Mouse (Mus musculus): Measurements from ENCODE around the gene Zbtb18.

DNA sequence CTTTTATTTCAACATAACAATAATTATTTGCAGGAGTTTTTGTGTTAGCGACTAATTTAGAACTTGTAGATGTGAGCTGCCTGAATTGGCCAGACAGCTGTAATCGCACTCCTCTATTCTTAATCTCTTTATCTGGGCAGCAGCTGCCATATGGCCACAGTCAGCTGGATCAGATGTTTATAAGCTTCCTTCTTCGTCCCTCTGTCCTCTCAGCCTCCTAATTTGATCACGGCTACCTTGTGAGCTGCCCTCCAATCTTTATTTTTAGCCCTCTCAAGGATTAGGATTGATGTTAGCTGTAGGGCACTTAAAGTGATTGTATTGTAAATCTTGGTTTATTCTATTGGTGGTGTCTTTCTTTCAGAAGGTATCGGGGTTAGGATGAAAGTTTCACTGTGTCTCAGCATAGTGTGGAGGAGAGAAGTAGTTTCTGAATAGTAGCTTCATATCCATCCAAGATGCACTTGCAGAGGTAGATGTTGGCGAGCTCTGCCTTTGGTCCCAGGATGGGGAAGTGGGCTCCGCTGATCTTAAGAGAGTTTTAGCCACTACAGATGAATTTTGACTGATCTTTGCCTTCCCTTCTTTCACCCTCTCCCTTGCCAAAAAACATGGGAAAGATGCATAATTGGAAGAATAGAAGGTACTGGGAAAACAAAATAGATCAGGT is 3.4 kb downstream of the Zbtb18 start:
- TF ChIP-seq CTCF (IDR thresholded peaks at IDR 0.05; ENCODE audit: insufficient read depth, low read depth, low read length) (no peak), POLR2A (IDR thresholded peaks at IDR 0.05; ENCODE audit: insufficient read depth, low read depth, low read length) (no peak)

Data from olfactory bulb, adult 2 months (tissue).